Mouse (Mus musculus) hindbrain, embryonic 11.5 days (tissue): Measurements from ENCODE around the gene Rtp3. TPM values are rescaled to one million over a fixed set of nuclear protein-coding genes. Genes with fewer than 3 reads are reported as not detected.
A peak's percentile ranks its signal among the peaks of the same experiment; 100 is the strongest.

ENCODE experiments used
- ATAC-seq: fragments of 200-750 bp; cut with Nextera tagmentation; 2 replicates; pipeline ENCODE4 v1.8.0; 2017; ENCODE audit warnings: mild to moderate bottlenecking, moderate TSS enrichment, moderate library complexity; ENCODE audit not compliant: low FRiP score
- DNase-seq: peaks from one replicate; pipeline ENCODE4 v3.0.0-alpha.2; 2015; ENCODE audit warnings: low spot score
- H3K27ac ChIP-seq: fragments of 300-500 bp; sonication (generic); 2 replicates; pipeline ENCODE4 v1.5.1; 2014; ENCODE audit warnings: mild to moderate bottlenecking, low read depth, low read length
- H3K27me3 ChIP-seq: fragments of 300-500 bp; sonication (generic); 2 replicates; pipeline ENCODE4 v1.6.1; 2014; ENCODE audit warnings: mild to moderate bottlenecking, low read length, moderate library complexity, mixed read lengths; ENCODE audit not compliant: control insufficient read depth, insufficient read depth
- H3K36me3 ChIP-seq: fragments of 300-500 bp; sonication (generic); 2 replicates; pipeline ENCODE4 v1.6.1; 2014; ENCODE audit warnings: mild to moderate bottlenecking, low read length, moderate library complexity, mixed read lengths; ENCODE audit not compliant: control insufficient read depth, insufficient read depth
- H3K4me1 ChIP-seq: fragments of 300-500 bp; sonication (generic); replicated peaks from 2 replicates; pipeline ENCODE4 v1.6.1; 2014; ENCODE audit warnings: low read length, mixed read lengths; ENCODE audit not compliant: control insufficient read depth, insufficient read depth
- H3K4me2 ChIP-seq: fragments of 300-500 bp; sonication (generic); replicated peaks from 2 replicates; pipeline ENCODE4 v1.6.1; 2014; ENCODE audit warnings: mild to moderate bottlenecking, low read depth, low read length
- H3K4me3 ChIP-seq: fragments of 300-500 bp; sonication (generic); 2 replicates; pipeline ENCODE4 v1.5.1; 2014; ENCODE audit warnings: low read depth, low read length
- H3K9ac ChIP-seq: fragments of 300-500 bp; sonication (generic); 2 replicates; pipeline ENCODE4 v1.6.1; 2014; ENCODE audit warnings: low read depth, low read length
- H3K9me3 ChIP-seq: fragments of 300-500 bp; sonication (generic); 2 replicates; pipeline ENCODE4 v1.6.1; 2016; ENCODE audit warnings: low read length; ENCODE audit not compliant: control insufficient read depth
- WGBS: fragments of 180-500 bp; shearing (Covaris S2); extraction: QIAGEN DNeasy Blood & Tissue Kit; methylation state at CpG from one replicate; pipeline ENCODE4 v1.1.7; 2014; 5-methylcytosine and 5-hydroxymethylcytosine counted together
- polyA plus RNA-seq: library from polyadenylated mRNA; unstranded; fragments of >200 nt; fragmentation: Nextera tagmentation; extraction: Ambion mirVana; gene quantifications from 2 replicates; pipeline ENCODE4 v1.2.1, GENCODE M21; 2014

The Rtp3 gene
- polyA plus RNA-seq, 1 experiment from 2014 or later, result not detected

- H3K9ac ChIP-seq, result no peak overlapping the region
- H3K9me3 ChIP-seq, result no peaks in the 10 kb centered on the region
- ATAC-seq, result no peak
- no peaks in the 10 kb centered on the region for H3K36me3 ChIP-seq
- no peaks in the 10 kb centered on the region for H3K27me3 ChIP-seq
- H3K4me3 ChIP-seq, result no peak overlapping the region
- 92% methylated on average over 2 of the region's 2 CpGs for WGBS
- no peak overlapping the region for H3K27ac ChIP-seq
- no peaks in the 10 kb centered on the region for H3K4me1 ChIP-seq
- DNase-seq, result no peak
- no peak overlapping the region for H3K4me2 ChIP-seq
Observed at GRCm38 (mm10) chr9:111006544-111006943, 16.2 kb upstream of the Rtp3 start.

DNA sequence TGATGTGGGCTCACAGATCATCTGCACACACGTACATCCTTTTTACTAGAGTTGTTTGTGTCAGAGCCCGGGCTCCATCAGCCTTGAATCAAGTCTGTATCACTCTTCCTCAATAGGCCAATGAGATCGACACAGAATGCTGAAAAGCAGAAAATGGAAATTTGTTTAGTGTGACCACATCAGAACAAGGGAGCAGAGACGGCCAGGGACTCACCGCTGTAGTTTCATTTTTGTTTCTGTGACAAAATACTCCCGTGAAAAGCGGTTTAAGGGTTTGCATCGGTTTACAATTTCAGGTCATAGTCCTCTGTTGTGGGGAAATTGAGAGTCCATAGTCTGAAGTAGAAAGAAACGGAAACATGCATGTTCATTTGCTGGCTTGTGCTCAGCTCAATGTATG, 12.9 kb upstream of the Rtp3 start:
- DNase-seq (no peak), ATAC-seq (no peak)
- H3K36me3 ChIP-seq, result no peaks in the 10 kb centered on the region
- H3K4me3 ChIP-seq, result no peak overlapping the region
- WGBS, result 92% methylated on average over 9 of the region's 9 CpGs
- H3K9me3 ChIP-seq, result no peaks in the 10 kb centered on the region
- H3K4me2 ChIP-seq, result no peak overlapping the region
- H3K27ac ChIP-seq, result no peak overlapping the region
- H3K4me1 ChIP-seq, result no peaks in the 10 kb centered on the region
- H3K9ac ChIP-seq, result no peak overlapping the region
- H3K27me3 ChIP-seq, result no peaks in the 10 kb centered on the region

DNA sequence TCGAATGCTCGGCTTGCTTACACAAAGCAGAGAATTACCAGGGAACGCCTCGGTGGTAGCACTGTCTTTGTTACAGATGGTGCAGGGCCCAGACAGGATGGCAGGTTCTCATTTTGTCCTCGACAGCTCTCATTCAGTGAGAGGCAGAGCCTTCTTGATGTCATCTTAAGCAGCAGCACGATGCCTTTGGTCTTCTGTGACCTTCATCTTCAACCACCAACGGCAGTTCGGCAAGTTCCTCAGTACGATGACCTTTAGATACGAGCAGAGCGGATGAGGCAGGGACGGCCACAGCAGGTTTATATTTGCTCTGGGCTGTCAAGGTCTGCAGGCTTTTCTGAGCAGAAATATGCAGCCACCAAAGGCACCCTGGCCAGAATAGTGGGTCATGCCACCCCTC, 11.2 kb upstream of the Rtp3 start:
- Histone ChIP-seq H3K4me3 (no peak overlapping the region), H3K27ac (no peak overlapping the region), H3K9ac (no peak overlapping the region), H3K9me3 (no peaks in the 10 kb centered on the region), H3K4me1 (no peaks in the 10 kb centered on the region), H3K4me2 (no peak overlapping the region), H3K36me3 (no peaks in the 10 kb centered on the region), H3K27me3 (no peaks in the 10 kb centered on the region)
- 84% methylated on average over 12 of the region's 12 CpGs for WGBS
- DNase-seq (no peak), ATAC-seq (no peak)

DNA sequence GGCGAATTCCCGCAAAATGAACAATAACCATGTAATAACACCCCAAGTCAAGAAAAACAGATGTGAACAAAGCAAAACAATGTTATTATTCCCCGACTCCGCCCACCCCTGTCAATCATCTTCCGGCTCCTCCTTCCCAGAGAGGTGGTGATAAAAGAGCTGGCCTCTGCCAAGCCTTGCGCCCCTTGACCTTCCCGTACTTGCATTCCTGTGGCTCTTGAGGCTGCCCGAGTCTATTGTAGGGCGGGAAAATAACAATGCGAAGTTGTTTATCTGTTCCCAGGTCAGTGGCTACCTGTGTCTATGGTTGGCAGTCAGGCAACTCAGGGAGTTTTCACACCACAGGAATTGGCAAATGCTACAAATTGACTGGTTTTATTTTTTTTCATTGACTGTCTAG, 9.5 kb upstream of the Rtp3 start:
- Histone ChIP-seq H3K4me3 (no peak overlapping the region), H3K9me3 (no peaks in the 10 kb centered on the region), H3K9ac (no peak overlapping the region), H3K4me1 (no peaks in the 10 kb centered on the region), H3K27me3 (no peaks in the 10 kb centered on the region), H3K27ac (no peak overlapping the region), H3K4me2 (no peak overlapping the region), H3K36me3 (no peaks in the 10 kb centered on the region)
- DNase-seq (no peak), ATAC-seq (no peak)
- 73% methylated on average over 10 of the region's 10 CpGs for WGBS

DNA sequence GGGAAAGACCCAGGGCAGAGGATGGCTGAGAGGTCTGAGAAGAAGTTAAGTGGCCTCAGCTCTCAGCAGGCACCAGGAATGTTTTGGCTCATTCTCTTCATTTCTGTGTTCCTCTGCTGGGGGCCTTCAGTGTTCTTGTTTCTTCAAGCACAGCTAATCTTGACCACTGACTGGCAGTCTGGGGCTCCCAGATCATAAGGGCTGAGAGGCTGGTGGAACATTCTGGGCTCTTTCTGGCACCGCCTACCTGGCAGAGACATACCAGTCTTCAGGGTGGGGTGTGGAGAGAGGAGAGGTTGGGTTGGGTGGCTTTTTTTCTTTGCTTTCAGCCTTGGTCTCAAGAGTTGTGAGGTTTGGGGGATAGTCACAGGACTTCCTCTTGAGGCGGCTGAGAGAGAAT, 8.7 kb upstream of the Rtp3 start:
- no peak overlapping the region for H3K9ac ChIP-seq
- H3K9me3 ChIP-seq, result no peaks in the 10 kb centered on the region
- 92% methylated on average over 2 of the region's 2 CpGs for WGBS
- ATAC-seq (no peak), DNase-seq (no peak)
- no peaks in the 10 kb centered on the region for H3K27me3 ChIP-seq
- H3K4me1 ChIP-seq, result no peaks in the 10 kb centered on the region
- H3K27ac ChIP-seq, result no peak overlapping the region
- no peak overlapping the region for H3K4me2 ChIP-seq
- H3K4me3 ChIP-seq, result no peak overlapping the region
- H3K36me3 ChIP-seq, result no peaks in the 10 kb centered on the region

DNA sequence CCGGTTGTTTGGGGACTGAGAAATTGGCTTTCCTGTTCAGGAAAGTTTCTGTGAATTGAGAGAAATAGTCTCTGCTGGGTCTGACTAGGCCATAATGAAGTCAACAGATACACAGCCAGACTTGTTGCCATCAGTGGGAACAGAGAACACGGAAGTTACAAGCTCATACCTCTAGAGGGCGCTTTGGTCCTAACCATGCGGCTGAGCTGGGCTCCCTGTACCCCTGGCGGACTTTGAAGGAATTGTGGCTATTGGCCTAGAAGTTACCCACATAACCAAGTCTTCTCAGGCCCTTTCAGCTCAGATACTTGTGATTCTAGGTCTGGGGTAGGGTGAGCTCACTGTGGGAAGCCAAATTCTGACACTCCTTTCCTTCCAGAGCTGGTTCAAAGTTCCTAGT, 6.9 kb upstream of the Rtp3 start:
- Histone ChIP-seq H3K36me3 (no peaks in the 10 kb centered on the region), H3K4me2 (no peak overlapping the region), H3K27ac (no peak overlapping the region), H3K4me1 (no peaks in the 10 kb centered on the region), H3K27me3 (no peaks in the 10 kb centered on the region), H3K4me3 (no peak overlapping the region), H3K9ac (no peak overlapping the region), H3K9me3 (no peaks in the 10 kb centered on the region)
- DNase-seq (peak; percentile 79), ATAC-seq (no peak)
- 4% methylated on average over 5 of the region's 5 CpGs for WGBS

GRCm38 (mm10) chr9:110994716-110995172, 4.4 kb upstream of the Rtp3 start:
- WGBS, result 11% methylated on average over 13 of the region's 13 CpGs
- no peaks in the 10 kb centered on the region for H3K4me1 ChIP-seq
- ATAC-seq (peak; percentile 86), DNase-seq (peak; percentile 83)
- H3K9me3 ChIP-seq, result no peaks in the 10 kb centered on the region
- no peaks in the 10 kb centered on the region for H3K27me3 ChIP-seq
- H3K36me3 ChIP-seq, result no peaks in the 10 kb centered on the region
- H3K4me3 ChIP-seq, result peak overlapping the region; percentile 33
- peak overlapping the region; percentile 37 for H3K4me2 ChIP-seq
- H3K27ac ChIP-seq, result no peak overlapping the region
- H3K9ac ChIP-seq, result peak overlapping the region; percentile 42; the same call in 1 of the 2 replicates

DNA sequence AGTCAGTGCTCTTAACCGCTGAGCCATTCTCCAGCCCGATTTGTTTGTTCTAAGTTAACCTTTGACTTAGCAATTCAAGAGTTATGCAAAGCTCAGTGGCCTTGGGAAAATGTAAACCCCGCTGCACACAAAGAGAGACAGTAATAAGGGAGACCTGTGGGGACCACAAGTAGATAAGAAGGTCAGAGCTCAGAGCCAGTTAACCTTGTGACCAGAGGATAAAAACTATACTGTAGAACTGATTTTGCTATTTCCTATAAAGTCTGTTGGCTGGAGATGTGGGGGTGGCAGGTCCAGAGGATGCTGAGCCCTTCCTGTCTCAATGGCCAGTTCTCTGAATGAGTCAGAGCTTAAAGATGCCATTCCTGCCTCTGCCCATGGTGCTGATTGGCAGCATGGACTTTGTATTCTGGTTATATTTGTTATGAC, 2.9 kb upstream of the Rtp3 start:
- WGBS, result 52% methylated on average over 3 of the region's 3 CpGs
- no peaks in the 10 kb centered on the region for H3K4me1 ChIP-seq
- no peak overlapping the region for H3K9ac ChIP-seq
- ATAC-seq, result no peak
- H3K4me3 ChIP-seq, result no peak overlapping the region
- H3K4me2 ChIP-seq, result no peak overlapping the region
- no peak for DNase-seq
- no peaks in the 10 kb centered on the region for H3K36me3 ChIP-seq
- H3K27ac ChIP-seq, result no peak overlapping the region
- H3K9me3 ChIP-seq, result no peaks in the 10 kb centered on the region
- H3K27me3 ChIP-seq, result no peaks in the 10 kb centered on the region

DNA sequence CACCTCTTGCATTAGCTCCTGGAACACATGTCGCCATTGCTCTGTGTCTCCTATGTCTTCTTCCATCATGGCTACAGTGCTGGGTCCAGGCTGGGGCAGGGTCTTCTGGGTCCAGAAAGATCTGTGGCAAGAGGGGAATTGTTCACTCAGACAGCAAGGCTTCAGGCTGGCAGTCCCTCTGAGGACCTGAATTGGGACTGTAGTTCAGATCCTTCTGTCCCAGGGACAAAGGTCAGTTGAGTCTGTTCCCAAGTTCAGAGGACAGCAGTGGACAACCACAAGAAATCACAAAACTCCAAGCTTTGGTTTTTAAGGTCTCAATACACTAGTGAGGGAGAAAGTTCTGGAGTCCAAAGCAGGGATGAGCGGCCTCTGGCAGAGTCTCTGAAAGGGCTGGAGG, 840 bp downstream of the Rtp3 start:
- DNase-seq (no peak), ATAC-seq (no peak)
- no peak overlapping the region for H3K27ac ChIP-seq
- H3K27me3 ChIP-seq, result no peaks in the 10 kb centered on the region
- H3K4me2 ChIP-seq, result no peak overlapping the region
- H3K4me1 ChIP-seq, result no peaks in the 10 kb centered on the region
- no peaks in the 10 kb centered on the region for H3K9me3 ChIP-seq
- no peak overlapping the region for H3K4me3 ChIP-seq
- H3K36me3 ChIP-seq, result no peaks in the 10 kb centered on the region
- H3K9ac ChIP-seq, result no peak overlapping the region
- 94% methylated on average over 2 of the region's 2 CpGs for WGBS
